Mouse (Mus musculus): ENCODE results near the gene Lpgat1. TPM values are rescaled to one million over a fixed set of nuclear protein-coding genes. Genes with fewer than 3 reads are reported as not detected.

Lpgat1 gene
- polyA plus RNA-seq, 1 experiment from 2014 or later: 32.3 TPM

DNA sequence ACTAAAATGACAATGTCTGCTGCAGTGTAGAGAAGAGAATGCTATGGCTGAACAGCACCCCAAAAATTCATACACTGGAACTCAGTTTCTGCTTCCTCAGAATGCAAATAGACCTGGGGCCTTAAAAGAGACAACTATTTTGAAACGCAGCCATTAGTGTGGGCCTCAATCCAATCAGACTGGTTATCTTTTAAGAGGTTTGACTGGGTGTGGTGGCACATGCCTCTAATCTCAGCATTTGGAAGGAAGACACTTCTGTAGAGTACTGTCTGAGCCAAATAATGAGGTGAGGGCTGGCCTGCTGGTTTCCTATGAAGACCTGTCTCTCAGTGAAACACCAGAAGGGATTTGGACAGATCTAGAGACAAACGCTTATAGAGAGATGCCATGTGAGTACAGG lies 2.5 kb upstream of the Lpgat1 start:
- H3K36me3 ChIP-seq (ENCODE audit: control insufficient read depth, insufficient read depth, low read length): no peaks in the 10 kb centered on the region
- no peaks in the 10 kb centered on the region for H3K9me3 ChIP-seq (ENCODE audit: control insufficient read depth, low read length)
- ATAC-seq (ENCODE audit: low FRiP score, low TSS enrichment) (no peak), DNase-seq (ENCODE audit: low spot score) (no peak)
- no peak overlapping the region for H3K4me2 ChIP-seq (replicated peaks; ENCODE audit: low read depth)
- no peak overlapping the region for H3K9ac ChIP-seq (ENCODE audit: low read length)
- H3K27me3 ChIP-seq (ENCODE audit: control insufficient read depth, insufficient read depth, low read length): no peaks in the 10 kb centered on the region
- H3K27ac ChIP-seq (replicated peaks): no peak overlapping the region
- H3K4me1 ChIP-seq (replicated peaks; ENCODE audit: control insufficient read depth, insufficient read depth): no peaks in the 10 kb centered on the region
- TF ChIP-seq EP300 (optimal IDR thresholded peaks at IDR 0.05): no peak
- TF ChIP-seq CTCF (IDR thresholded peaks at IDR 0.05; ENCODE audit: low read depth): no peak
- WGBS: 63% methylated on average over 2 of the region's 2 CpGs
- H3K4me3 ChIP-seq (ENCODE audit: low read depth, low read length): no peak overlapping the region

DNA sequence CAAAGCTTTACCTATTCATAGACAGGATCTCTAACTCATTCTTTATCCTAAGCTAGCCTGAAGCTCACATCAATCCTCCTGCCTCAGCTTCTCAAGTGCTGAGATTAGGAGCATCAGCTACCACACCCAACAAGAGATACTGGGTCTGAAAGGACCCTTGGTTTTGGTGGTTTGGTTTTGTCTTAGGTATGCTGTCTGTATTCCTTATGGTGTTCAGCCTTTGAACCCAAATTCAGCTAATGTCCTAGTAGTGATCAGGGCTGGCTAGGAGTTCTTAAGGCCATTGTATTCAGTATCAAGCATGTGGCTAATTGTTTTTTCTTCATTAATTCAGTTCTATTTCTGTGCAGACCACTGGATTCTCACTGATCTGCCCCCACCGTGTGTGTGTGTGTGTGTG lies 493 bp upstream of the Lpgat1 start:
- H3K36me3 ChIP-seq (ENCODE audit: control insufficient read depth, insufficient read depth, low read length): no peaks in the 10 kb centered on the region; the same call in 1 of the 2 replicates
- H3K9me3 ChIP-seq (ENCODE audit: control insufficient read depth, low read length): no peaks in the 10 kb centered on the region
- H3K27me3 ChIP-seq (ENCODE audit: control insufficient read depth, insufficient read depth, low read length): no peaks in the 10 kb centered on the region
- TF ChIP-seq EP300 (optimal IDR thresholded peaks at IDR 0.05) (no peak), CTCF (IDR thresholded peaks at IDR 0.05; ENCODE audit: low read depth) (no peak)
- no peak for DNase-seq (ENCODE audit: low spot score)
- no peak for ATAC-seq (ENCODE audit: low FRiP score, low TSS enrichment)
- peak overlapping the region; percentile 100 for H3K4me2 ChIP-seq (replicated peaks; ENCODE audit: low read depth)
- H3K9ac ChIP-seq (ENCODE audit: low read length): peak overlapping the region; percentile 92
- peak overlapping the region; percentile 79 for H3K4me3 ChIP-seq (ENCODE audit: low read depth, low read length)
- H3K27ac ChIP-seq (replicated peaks): 0 out of 2 replicates have a peak overlapping the region, but pooled peaks have one; percentile 24
- H3K4me1 ChIP-seq (replicated peaks; ENCODE audit: control insufficient read depth, insufficient read depth): no peaks in the 10 kb centered on the region
- 10% methylated on average over 1 of the region's 1 CpGs for WGBS

DNA sequence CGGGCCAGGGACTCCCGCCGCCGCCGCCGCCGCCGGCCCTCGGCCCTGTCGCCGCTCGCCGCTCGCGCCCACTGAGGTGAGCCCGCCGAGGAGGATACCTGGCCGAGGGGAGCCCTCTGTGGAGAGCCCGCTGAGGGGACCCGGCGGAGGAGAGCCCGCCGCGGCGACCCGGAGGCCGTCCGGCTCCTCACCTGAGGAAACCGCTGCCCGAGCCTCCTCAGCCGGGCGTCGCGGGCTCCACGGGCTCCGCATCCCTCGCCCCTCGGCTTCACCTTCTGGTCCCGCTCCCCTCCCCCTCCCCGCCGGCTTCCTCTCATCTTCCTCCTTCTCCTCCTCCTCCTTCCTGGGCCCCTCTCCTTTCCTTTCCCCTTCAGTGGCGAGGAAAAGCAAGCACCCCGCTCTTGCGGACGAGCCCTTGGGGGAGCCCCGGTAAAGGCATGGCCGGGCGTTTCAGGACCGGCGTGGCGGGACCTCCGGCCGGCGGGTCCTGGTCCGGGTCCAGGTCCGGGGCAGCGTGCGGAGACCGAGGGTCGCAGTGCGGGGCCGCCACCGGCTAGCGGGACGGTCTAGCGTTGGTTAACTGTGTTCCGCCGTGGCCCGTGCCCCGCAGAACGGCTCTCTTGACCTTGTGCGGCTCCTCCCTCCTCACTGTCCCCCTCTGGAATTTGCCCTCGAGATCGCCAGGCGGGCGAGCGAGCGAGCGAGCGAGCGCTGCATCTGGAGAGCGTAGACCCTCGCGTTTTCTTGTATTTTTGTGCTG lies 1.1 kb downstream of the Lpgat1 start:
- Histone ChIP-seq H3K4me2 (replicated peaks; ENCODE audit: low read depth) (peak overlapping the region; percentile 100), H3K4me3 (ENCODE audit: low read depth, low read length) (peak overlapping the region; percentile 79), H3K36me3 (ENCODE audit: control insufficient read depth, insufficient read depth, low read length) (peaks cover 5% of the 10 kb centered on the region), H3K27ac (replicated peaks) (peak overlapping the region; percentile 96), H3K9me3 (ENCODE audit: control insufficient read depth, low read length) (no peaks in the 10 kb centered on the region), H3K27me3 (ENCODE audit: control insufficient read depth, insufficient read depth, low read length) (no peaks in the 10 kb centered on the region), H3K4me1 (replicated peaks; ENCODE audit: control insufficient read depth, insufficient read depth) (no peaks in the 10 kb centered on the region), H3K9ac (ENCODE audit: low read length) (peak overlapping the region; percentile 92)
- peak; percentile 39 for ATAC-seq (ENCODE audit: low FRiP score, low TSS enrichment)
- no peak for TF ChIP-seq CTCF (IDR thresholded peaks at IDR 0.05; ENCODE audit: low read depth)
- TF ChIP-seq EP300 (optimal IDR thresholded peaks at IDR 0.05): no peak
- WGBS: under 1% methylated on average over 68 of the region's 84 CpGs
- peak; percentile 45 for DNase-seq (ENCODE audit: low spot score)

GRCm38 (mm10) chr1:191719326-191719725 lies 1.7 kb downstream of the Lpgat1 start:
- WGBS: 20% methylated on average over 11 of the region's 11 CpGs
- H3K4me2 ChIP-seq (replicated peaks; ENCODE audit: low read depth): peak overlapping the region; percentile 100

GRCm38 (mm10) chr1:191720419-191720818 lies 2.8 kb downstream of the Lpgat1 start:
- H3K27ac ChIP-seq (replicated peaks): no peak overlapping the region
- WGBS: 76% methylated on average over 3 of the region's 3 CpGs
- no peaks in the 10 kb centered on the region for H3K27me3 ChIP-seq (ENCODE audit: control insufficient read depth, insufficient read depth, low read length)
- H3K4me3 ChIP-seq (ENCODE audit: low read depth, low read length): no peak overlapping the region
- no peaks in the 10 kb centered on the region for H3K4me1 ChIP-seq (replicated peaks; ENCODE audit: control insufficient read depth, insufficient read depth)
- no peak for DNase-seq (ENCODE audit: low spot score)
- TF ChIP-seq CTCF (IDR thresholded peaks at IDR 0.05; ENCODE audit: low read depth): peak; percentile 22; the same call in 1 of the 2 replicates
- no peak for TF ChIP-seq EP300 (optimal IDR thresholded peaks at IDR 0.05)
- H3K9me3 ChIP-seq (ENCODE audit: control insufficient read depth, low read length): no peaks in the 10 kb centered on the region
- no peak overlapping the region for H3K9ac ChIP-seq (ENCODE audit: low read length)
- H3K4me2 ChIP-seq (replicated peaks; ENCODE audit: low read depth): peak overlapping the region; percentile 12; the same call in 1 of the 2 replicates
- H3K36me3 ChIP-seq (ENCODE audit: control insufficient read depth, insufficient read depth, low read length): peaks cover 11% of the 10 kb centered on the region
- no peak for ATAC-seq (ENCODE audit: low FRiP score, low TSS enrichment)

More at GRCm38 (mm10) chr1:191719326-191719725, 1.7 kb downstream of the Lpgat1 start:
- Histone ChIP-seq H3K4me1 (replicated peaks; ENCODE audit: control insufficient read depth, insufficient read depth) (no peaks in the 10 kb centered on the region), H3K9ac (ENCODE audit: low read length) (peak overlapping the region; percentile 92; the same call in 1 of the 2 replicates), H3K27me3 (ENCODE audit: control insufficient read depth, insufficient read depth, low read length) (no peaks in the 10 kb centered on the region), H3K9me3 (ENCODE audit: control insufficient read depth, low read length) (no peaks in the 10 kb centered on the region), H3K4me3 (ENCODE audit: low read depth, low read length) (peak overlapping the region; percentile 79), H3K36me3 (ENCODE audit: control insufficient read depth, insufficient read depth, low read length) (peaks cover 10% of the 10 kb centered on the region), H3K27ac (replicated peaks) (no peak overlapping the region)
- ATAC-seq (ENCODE audit: low FRiP score, low TSS enrichment) (no peak), DNase-seq (ENCODE audit: low spot score) (no peak)
- no peak for TF ChIP-seq CTCF (IDR thresholded peaks at IDR 0.05; ENCODE audit: low read depth)
- TF ChIP-seq EP300 (optimal IDR thresholded peaks at IDR 0.05): no peak

DNA sequence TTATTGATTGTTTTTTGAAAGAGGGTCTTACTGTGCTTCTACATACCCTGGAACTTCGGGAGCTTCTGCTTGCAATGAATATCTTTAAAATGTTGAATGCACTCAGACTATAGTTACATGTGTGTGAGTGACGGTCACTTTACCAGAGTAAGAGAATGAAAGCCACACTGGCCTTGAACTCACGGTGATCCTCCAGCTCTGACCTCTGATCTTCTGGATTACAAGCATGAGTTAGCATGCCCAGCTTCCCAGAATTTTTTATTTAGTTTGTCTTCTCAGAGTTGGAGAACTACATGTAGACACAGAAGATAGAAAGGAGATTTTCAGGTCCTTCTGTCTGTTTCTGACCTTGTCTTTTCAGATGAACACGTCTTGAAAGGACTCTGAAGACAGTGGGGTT lies 5.1 kb downstream of the Lpgat1 start:
- H3K9ac ChIP-seq (ENCODE audit: low read length): no peak overlapping the region
- no peaks in the 10 kb centered on the region for H3K4me1 ChIP-seq (replicated peaks; ENCODE audit: control insufficient read depth, insufficient read depth)
- TF ChIP-seq CTCF (IDR thresholded peaks at IDR 0.05; ENCODE audit: low read depth): no peak
- TF ChIP-seq EP300 (optimal IDR thresholded peaks at IDR 0.05): no peak
- WGBS: 90% methylated on average over 4 of the region's 4 CpGs
- H3K4me2 ChIP-seq (replicated peaks; ENCODE audit: low read depth): no peak overlapping the region
- H3K27ac ChIP-seq (replicated peaks): no peak overlapping the region
- no peaks in the 10 kb centered on the region for H3K9me3 ChIP-seq (ENCODE audit: control insufficient read depth, low read length)
- H3K4me3 ChIP-seq (ENCODE audit: low read depth, low read length): no peak overlapping the region
- ATAC-seq (ENCODE audit: low FRiP score, low TSS enrichment): no peak
- H3K27me3 ChIP-seq (ENCODE audit: control insufficient read depth, insufficient read depth, low read length): no peaks in the 10 kb centered on the region
- peaks cover 11% of the 10 kb centered on the region for H3K36me3 ChIP-seq (ENCODE audit: control insufficient read depth, insufficient read depth, low read length)
- no peak for DNase-seq (ENCODE audit: low spot score)

All from stomach, postnatal 0 days (tissue).